Mouse (Mus musculus) urinary bladder, adult 18-20 months (tissue): Measurements from ENCODE around the gene Ift22.
"Not testable (repeated sequence)": the region's sequence is repeated elsewhere in the genome, so short reads cannot be mapped to it uniquely, and the experiment has no call there.

Source experiments
- DNase-seq, 2 experiments: peaks; one replicate each; pipeline ENCODE4 v3.0.0; 2022; ENCODE audit warnings: low spot score in 2 of 2, mixed read lengths in 2 of 2

The Ift22 gene

DNA sequence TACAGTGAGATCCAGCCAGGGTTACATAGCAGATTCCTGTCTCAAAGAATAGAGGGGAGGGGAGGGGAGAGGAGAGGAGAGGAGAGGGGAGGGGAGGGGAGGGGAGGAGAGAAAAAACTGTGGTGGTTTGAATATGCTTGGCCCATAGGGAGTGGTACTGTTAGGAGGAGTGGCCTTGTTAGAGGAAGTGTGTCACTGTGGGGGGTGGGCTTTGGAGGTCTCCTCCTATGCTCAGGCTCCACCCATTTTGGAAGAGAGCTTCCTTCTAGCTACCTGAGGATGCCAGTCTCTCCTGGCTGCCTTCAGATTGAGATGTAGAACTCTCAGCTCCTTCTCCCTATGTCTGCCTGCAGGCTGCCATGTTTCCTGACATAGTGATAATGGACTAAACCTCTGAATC lies 39.9 kb downstream of the Ift22 start:
- no peak for DNase-seq

DNA sequence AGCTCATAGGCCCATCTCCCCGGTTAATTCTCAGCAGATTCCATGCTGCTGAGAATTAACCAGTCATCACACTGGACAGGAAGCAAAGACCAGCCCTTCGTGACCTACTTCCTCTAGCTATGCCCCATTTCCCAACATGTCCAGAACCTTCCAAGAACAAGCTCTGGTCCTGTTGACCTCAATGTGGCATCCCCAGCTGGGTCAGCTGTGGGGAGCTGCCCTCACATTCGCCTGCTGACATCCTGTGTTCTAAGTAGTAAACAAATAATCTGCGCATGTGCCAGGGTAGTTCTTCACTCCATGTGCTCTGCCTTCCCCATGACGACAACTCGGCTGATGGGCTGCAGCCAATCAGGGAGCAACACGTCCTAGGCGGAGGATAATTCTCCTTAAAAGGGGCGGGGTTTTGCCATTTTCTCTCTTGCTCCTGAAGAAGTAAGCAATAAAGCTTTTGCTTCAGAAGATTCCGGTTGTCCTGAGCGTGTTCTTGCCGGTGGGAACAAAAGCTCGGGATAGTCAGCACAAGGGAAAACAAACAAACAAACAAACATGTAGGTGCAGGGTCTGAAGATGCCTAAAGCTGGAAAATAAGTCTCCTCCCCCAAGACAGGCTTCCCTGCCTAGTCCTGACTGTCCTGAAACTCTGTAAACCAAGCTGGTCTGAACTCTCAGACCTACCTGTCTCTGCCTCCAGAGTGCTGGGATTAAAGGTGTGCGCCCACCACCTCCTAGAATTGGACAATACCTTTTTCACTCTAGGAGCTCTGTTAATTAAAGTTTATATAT lies 41.8 kb downstream of the Ift22 start:
- DNase-seq, result not testable (repeated sequence)

DNA sequence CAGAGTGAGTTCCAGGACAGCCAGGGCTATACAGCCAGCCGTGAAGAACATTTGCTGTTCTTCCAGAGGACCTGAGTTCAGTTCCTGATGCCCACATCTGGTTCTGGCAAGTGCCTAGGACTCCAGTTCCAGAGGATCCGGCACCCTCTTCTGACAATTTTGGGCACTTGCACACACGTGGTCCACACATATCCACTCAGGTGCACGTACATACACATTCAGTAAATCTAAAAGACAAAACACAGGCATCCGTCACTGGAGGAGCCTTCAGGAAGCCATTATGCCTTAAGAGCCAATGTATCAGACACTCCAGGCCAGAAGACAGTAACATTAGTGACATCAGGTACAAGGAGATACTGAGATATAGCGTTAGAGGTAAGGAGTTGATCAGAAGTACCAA lies 42.6 kb downstream of the Ift22 start:
- no peak for DNase-seq

DNA sequence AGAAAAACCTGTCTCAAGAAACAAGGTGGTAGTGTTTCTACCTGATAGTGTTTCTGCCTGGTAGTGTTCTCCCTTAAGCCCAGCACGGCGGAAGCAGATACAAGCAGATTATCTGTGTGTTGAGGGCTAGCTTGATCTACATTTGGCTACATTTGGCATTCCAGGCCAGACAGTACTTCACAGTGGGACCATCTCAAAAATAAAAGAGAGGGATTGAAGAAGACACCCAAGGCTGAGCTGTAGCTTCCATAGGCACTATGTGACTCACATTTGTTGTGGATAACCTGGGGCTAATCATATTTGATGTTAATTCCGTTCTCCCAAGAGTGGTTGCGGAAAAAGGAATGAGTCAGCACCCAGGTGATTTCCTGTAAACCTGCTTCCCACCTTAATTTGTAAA lies 44.2 kb downstream of the Ift22 start:
- no peak for DNase-seq

DNA sequence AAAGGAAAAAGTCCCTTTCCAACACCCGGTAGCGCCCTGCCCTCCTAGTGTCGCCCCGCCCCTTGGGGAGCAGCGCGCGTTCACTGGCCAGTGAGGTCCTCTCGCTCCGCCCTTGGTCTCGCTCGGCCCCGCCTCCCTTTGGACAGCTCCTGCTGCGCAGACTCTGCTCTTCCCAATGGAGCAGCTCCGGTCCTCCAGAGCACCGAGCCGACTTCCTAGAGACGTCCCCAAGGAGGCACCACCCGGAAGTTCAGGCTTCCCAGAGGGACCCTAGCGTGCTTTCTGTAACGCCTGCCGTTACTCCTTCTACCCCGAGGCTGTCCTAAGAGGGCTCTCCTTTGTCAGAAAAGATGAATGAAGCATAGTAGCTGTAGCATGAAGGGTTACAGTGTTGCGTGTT lies 45.1 kb downstream of the Ift22 start, which contains the start of gene Fis1:
Gene Fis1 (plus strand): TSS at position 261 of the 400 bp plus-strand sequence.
- DNase-seq, result peak; percentile 93 to 94

- DNase-seq, result no peak
Observed at GRCm38 (mm10) chr5:136953440-136953951, 45.5 kb downstream of the Ift22 start.

DNA sequence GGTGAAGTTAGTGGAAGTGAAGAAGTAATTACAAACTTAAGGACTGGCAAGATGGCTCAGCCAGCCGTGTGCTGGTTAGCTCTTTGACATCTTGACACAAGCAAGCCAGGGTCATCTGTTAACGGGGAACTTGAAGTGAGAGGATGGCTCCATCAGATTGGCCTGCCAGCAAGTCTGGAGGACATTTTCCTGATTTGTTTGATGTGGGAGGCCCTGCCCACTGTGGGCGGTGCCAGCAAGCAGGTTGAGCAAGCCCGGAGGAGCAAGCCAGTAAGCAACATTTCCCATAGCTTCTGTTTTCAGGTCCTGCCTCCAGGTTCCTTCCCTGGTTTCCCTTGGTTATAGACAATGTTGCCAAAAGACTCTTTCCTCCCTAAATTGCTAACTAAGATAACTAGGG lies 47.7 kb downstream of the Ift22 start:
- DNase-seq, result no peak

DNA sequence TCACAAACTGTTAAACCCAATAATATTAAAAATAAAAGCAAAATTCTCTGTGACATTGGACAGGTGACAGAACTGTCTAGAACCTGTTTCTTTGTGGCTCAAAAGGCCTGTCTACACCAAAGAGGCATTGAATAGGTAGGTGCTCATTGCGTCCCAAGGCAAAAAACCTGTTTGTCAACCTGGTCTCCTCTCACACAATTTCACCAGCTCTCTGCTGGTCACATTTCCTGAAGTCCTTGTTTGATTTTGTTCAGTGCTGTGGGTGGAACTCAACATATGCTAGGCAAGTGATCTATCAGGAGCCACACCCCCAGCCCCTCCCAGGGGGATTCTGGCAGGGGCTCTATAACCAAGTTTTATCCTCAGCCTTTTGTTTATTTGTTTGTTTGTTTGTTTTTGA lies 49.3 kb downstream of the Ift22 start:
- no peak for DNase-seq

- no peak for DNase-seq
Observed at GRCm38 (mm10) chr5:136958991-136959605, 51.1 kb downstream of the Ift22 start.

DNA sequence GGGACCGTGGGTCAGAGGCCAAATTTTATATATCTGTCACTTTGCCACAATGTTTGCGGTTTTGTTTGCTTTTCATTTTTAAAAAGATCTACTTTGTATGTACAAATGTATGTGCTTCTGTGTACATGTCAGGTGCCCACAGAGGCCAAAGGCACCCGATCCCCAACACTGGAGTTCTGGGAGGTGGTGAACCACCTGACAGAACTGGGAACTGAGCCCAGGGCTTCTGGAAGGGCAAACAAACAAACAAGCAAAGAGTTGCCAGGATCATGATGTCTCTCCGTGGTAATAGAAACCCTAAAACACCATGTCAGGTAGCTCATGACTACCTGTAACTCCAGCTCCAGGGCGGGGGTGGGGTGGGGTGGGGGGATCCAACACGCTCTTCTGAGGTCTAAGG lies 52.1 kb downstream of the Ift22 start:
- no peak for DNase-seq

DNA sequence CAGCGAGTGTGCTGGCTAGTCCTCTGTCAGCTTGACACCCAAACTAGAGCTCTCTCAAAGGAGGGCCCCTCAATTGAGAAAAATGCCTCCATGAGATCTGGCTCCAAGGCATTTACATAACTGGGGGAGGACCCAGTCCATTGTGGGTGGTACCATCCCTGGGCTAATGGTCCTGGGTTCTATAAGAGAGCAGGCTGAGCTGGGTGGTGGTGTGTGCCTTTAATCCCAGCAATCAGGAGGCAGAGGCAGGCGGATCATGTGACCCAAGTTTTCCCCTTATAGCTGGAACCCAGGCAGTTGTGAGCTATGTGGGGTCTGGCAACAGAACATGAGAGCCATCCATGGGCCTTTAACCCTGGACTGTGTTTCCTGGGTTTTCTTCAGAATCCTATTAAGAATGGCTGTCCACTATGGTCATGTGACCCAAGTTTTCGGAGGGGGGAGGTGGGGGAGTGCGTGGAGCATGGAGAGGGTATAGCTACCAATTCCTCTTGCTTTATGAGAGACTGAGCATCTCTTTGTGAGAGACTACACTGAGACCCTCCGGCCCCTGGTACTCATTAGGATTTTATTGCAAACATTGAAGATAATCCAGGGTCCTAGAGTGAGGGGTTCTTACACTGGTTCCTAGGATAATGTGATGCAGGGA lies 53.5 kb downstream of the Ift22 start:
- DNase-seq, result no peak

DNA sequence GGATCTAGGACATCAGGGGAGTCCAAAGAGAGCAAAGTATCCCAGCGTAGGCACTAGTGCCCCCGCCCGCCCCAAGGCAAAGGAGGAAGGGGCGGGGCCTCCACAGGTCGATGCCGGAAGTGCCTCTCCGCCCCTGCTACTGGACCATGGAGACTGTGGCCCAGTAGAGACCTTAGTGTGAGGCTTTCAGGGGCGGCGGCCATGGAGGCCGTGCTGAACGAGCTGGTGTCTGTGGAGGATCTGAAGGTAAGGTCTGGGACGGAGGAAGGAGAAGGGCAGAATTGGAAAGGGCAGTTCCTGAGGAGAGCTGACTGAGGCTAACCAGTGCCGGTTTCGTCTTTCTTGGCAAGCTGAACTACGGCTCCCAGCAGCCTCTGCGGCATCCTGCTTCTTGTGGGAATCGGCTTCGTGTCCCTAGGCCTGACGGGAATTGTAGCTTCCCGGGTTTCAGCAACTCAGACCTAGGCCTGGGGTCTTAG lies 54.1 kb downstream of the Ift22 start:
- peak; percentile 84 to 94 for DNase-seq

- DNase-seq, result peak; percentile 54 to 77
Observed at GRCm38 (mm10) chr5:136962501-136962900, 54.6 kb downstream of the Ift22 start.

GRCm38 (mm10) chr5:136962966-136963540 lies 55.1 kb downstream of the Ift22 start:
- DNase-seq, result no peak
